Mouse (Mus musculus): ENCODE data around the gene Zbtb48. TPM values are rescaled to one million over a fixed set of nuclear protein-coding genes. Genes with fewer than 3 reads are reported as not detected.

The Zbtb48 gene
- polyA plus RNA-seq (2012; rRNA removed): 34.9 and 39.6 TPM in 2 replicates

GRCm38 (mm10) chr4:152027524-152027923 is at the start of gene Zbtb48:
Gene Zbtb48 (minus strand): TSS chr4:152027671.

GRCm38 (mm10) chr4:152072121-152072601 is 44.7 kb upstream of the Zbtb48 start, which contains the start of gene Plekhg5:
Gene Plekhg5 (plus strand): TSS chr4:152072498.

GRCm38 (mm10) chr4:152038985-152039830 is 11.7 kb upstream of the Zbtb48 start, which contains the start of gene Nol9:
Gene Nol9 (plus strand): TSS chr4:152039321.

GRCm38 (mm10) chr4:152038225-152038984 is 10.9 kb upstream of the Zbtb48 start, which contains the start of gene Tas1r1:
Gene Tas1r1 (minus strand): TSS chr4:152038568.

GRCm38 (mm10) chr4:152008622-152009075 is 18.8 kb downstream of the Zbtb48 start, which contains the start of gene Klhl21:
Gene Klhl21 (plus strand): TSS chr4:152008803.

GRCm38 (mm10) chr4:151996173-151996950 is 31.1 kb downstream of the Zbtb48 start, which contains the start of gene Phf13:
Gene Phf13 (minus strand): TSS chr4:151996258.

GRCm38 (mm10) chr4:151988342-151989109 is 38.9 kb downstream of the Zbtb48 start, which contains the start of gene Thap3:
Gene Thap3 (minus strand): TSS chr4:151988997.

Other genes starting within 250 kb of the Zbtb48 start
- 68.7 and 69.7 TPM in 2 replicates for gene Camta1, start 165.8 kb downstream of the Zbtb48 start, polyA plus RNA-seq (2012; rRNA removed)
- gene Dnajc11, start 94.0 kb downstream of the Zbtb48 start, polyA plus RNA-seq (2012; rRNA removed): 75.0 and 80.4 TPM in 2 replicates
- gene Thap3, start 38.7 kb downstream of the Zbtb48 start, polyA plus RNA-seq (2012; rRNA removed): 43.1 and 43.7 TPM in 2 replicates
- 17.8 and 20.3 TPM in 2 replicates for gene Phf13, start 31.4 kb downstream of the Zbtb48 start, polyA plus RNA-seq (2012; rRNA removed)
- 3.0 and 6.0 TPM in 2 replicates for gene Klhl21, start 18.9 kb downstream of the Zbtb48 start, polyA plus RNA-seq (2012; rRNA removed)
- gene Tas1r1, start 10.9 kb upstream of the Zbtb48 start, polyA plus RNA-seq (2012; rRNA removed): 0.41 TPM in 2 replicates
- gene Nol9, start 11.7 kb upstream of the Zbtb48 start, polyA plus RNA-seq (2012; rRNA removed): 24.9 and 27.4 TPM in 2 replicates
- 14.2 and 17.7 TPM in 2 replicates for gene Plekhg5, start 44.8 kb upstream of the Zbtb48 start, polyA plus RNA-seq (2012; rRNA removed)
- 4.1 and 4.5 TPM in 2 replicates for gene Tnfrsf25, start 88.3 kb upstream of the Zbtb48 start, polyA plus RNA-seq (2012; rRNA removed)
- gene Espn, start 124.7 kb upstream of the Zbtb48 start, polyA plus RNA-seq (2012; rRNA removed): 0.28 and 1.1 TPM in 2 replicates
- not detected in 2 replicates for gene Hes2, start 131.2 kb upstream of the Zbtb48 start, polyA plus RNA-seq (2012; rRNA removed)
- 184 and 213 TPM in 2 replicates for gene Acot7, start 150.5 kb upstream of the Zbtb48 start, polyA plus RNA-seq (2012; rRNA removed)
- 24.8 and 36.0 TPM in 2 replicates for gene Gpr153, start 246.6 kb upstream of the Zbtb48 start, polyA plus RNA-seq (2012; rRNA removed)